Mouse (Mus musculus) G1E (cell line): ENCODE measurements around the gene Nmnat3.

Experiments
- CTCF ChIP-seq: IDR thresholded peaks from 2 replicates; pipeline ENCODE4 v1.5.1; 2012; ENCODE audit warnings: low read depth, low read length, inconsistent platforms, mixed read lengths
- GATA1 ChIP-seq: IDR thresholded peaks from 2 replicates; pipeline ENCODE4 v1.6.1; 2012; ENCODE audit warnings: borderline replicate concordance, low read length, inconsistent platforms, mixed read lengths

- TF ChIP-seq CTCF (no peak), GATA1 (no peak)
These were observed 14.5 kb upstream of the Nmnat3 start for GRCm38 (mm10) chr9:98272734-98273133.
